Comparison of ENCODE assay signal across 22 mouse cellular contexts in genomic region chr4:41495076-41495475, GRCm38 (mm10). TPM values are rescaled to one million over a fixed set of nuclear protein-coding genes. Genes with fewer than 3 reads are reported as not detected.
DNase-seq lines count a peak whose midpoint lies in the region; TF ChIP-seq lines count a peak whose summit lies in the region.
"Had no signal": no experiment of that assay in that cellular context is flagged by ENCODE, and none has a peak within 500 bp of the region (broad histone marks: within the 10 kb centered on the region; RNA-seq: fewer than 3 reads in every experiment).

No protein-coding gene starts in this region.

- peaks cover 39% of the 10 kb centered on the region for H3K4me1 ChIP-seq in kidney, adult 2 months (ENCODE audit: control insufficient read depth, insufficient read depth, low read length)

- H3K27me3 ChIP-seq in kidney, adult 2 months (replicated peaks; ENCODE audit: control insufficient read depth, insufficient read depth, low read length), result no peaks in the 10 kb centered on the region

- H3K4me3 ChIP-seq in gastrocnemius, adult 2 months, result no peak overlapping the region; the same call in 1 of the 2 replicates
- no peak overlapping the region for H3K4me3 ChIP-seq in kidney, adult 2 months (ENCODE audit: insufficient read depth, low read depth, low read length)
- H3K4me3 ChIP-seq in left cerebral cortex, adult 2 months, result no peak overlapping the region
- H3K4me3 ChIP-seq: embryonic facial prominence, embryonic 12.5 days; embryonic facial prominence, embryonic 15.5 days; forebrain, embryonic 12.5 days; forebrain, embryonic 15.5 days; hindbrain, embryonic 13.5 days had no signal

- no peak for TF ChIP-seq POLR2A in kidney, adult 2 months (IDR thresholded peaks at IDR 0.05; ENCODE audit: low read depth, low read length)

- 88% methylated on average over 4 of the region's 4 CpGs for WGBS in kidney, adult 2 months

- peak overlapping the region; percentile 50; the same call in 1 of the 2 replicates for H3K27ac ChIP-seq in gastrocnemius, adult 2 months
- peak overlapping the region; percentile 13; the same call in 1 of the 2 replicates for H3K27ac ChIP-seq in kidney, adult 2 months (ENCODE audit: insufficient read depth, low read depth, low read length)
- H3K27ac ChIP-seq in left cerebral cortex, adult 2 months, result 0 out of 2 replicates have a peak overlapping the region, but pooled peaks have one; percentile 21
- H3K27ac ChIP-seq: embryonic facial prominence, embryonic 12.5 days; embryonic facial prominence, embryonic 15.5 days; forebrain, embryonic 12.5 days; hindbrain, embryonic 13.5 days had no signal

- intact Hi-C loops in gastrocnemius, adult 2 months (cut with DNase I), result no loop called here
- intact Hi-C loops in left cerebral cortex, adult 2 months (cut with DNase I), result no loop called here

- no peak for TF ChIP-seq CTCF in gastrocnemius, adult 2 months (IDR thresholded peaks at IDR 0.05)
- no peak for TF ChIP-seq CTCF in kidney, adult 2 months (conservative IDR thresholded peaks at IDR 0.05; ENCODE audit: insufficient read depth, insufficient read length, low read depth, low read length)
- TF ChIP-seq CTCF in left cerebral cortex, adult 2 months (IDR thresholded peaks at IDR 0.05), result no peak

- no peaks in the 10 kb centered on the region for H3K36me3 ChIP-seq in kidney, adult 2 months (ENCODE audit: control insufficient read depth, insufficient read depth, low read length)
- H3K36me3 ChIP-seq: embryonic facial prominence, embryonic 12.5 days; embryonic facial prominence, embryonic 15.5 days; forebrain, embryonic 12.5 days; forebrain, embryonic 15.5 days had no signal

- peak; percentile 33 for DNase-seq in gastrocnemius, adult 2 months
- DNase-seq in gastrocnemius, postnatal 25 days, result no peak
- no peak for DNase-seq in kidney, adult 2 months
- no peak for DNase-seq in kidney, postnatal 14 days
- no peak for DNase-seq in left cerebral cortex, adult 2 months (ENCODE audit: extremely low spot score in 1 of 2, low spot score in 2 of 2)
- no peak for DNase-seq in left cerebral cortex, adult 18-20 months (ENCODE audit: low spot score in 2 of 2)
- peak; percentile 87 for DNase-seq in fat pad, adult 2 months (ENCODE audit: extremely low read depth, low read depth, low spot score)
- no peak for DNase-seq in adrenal gland, postnatal 36 days
- DNase-seq: cerebellum, adult 11 months; cerebellum, postnatal 25 days; gastrocnemius, postnatal 10 days; heart, adult 11 months had no signal

RNA-seq across cellular contexts. Expression of gene AI464131, which starts 7.8 kb away (rescaled TPM):
- total RNA-seq in gastrocnemius, adult 2 months (2021), result 10 to 100 TPM; 75.0 to 87.5 TPM
- total RNA-seq in gastrocnemius, postnatal 25 days (2021), result 10 to 100 TPM; 59.5 to 75.2 TPM
- polyA plus RNA-seq in kidney, adult 2 months (2012; rRNA removed), result 23.1 and 26.8 TPM in 2 replicates
- total RNA-seq in left cerebral cortex, adult 2 months (2021), result 10 to 100 TPM; 27.1 to 28.1 TPM
- total RNA-seq in left cerebral cortex, adult 18-20 months (2021), result 10 to 100 TPM; 23.5 to 24.3 TPM
- total RNA-seq in adrenal gland, postnatal 36 days (2021), result 10 to 100 TPM in 1 of 2 experiments, 1 to 10 TPM in 1; 8.4 to 14.8 TPM

RNA-seq across cellular contexts. Expression of gene 1110017D15Rik, which starts 22.1 kb away (rescaled TPM):
- total RNA-seq in gastrocnemius, adult 2 months (2021), result under 1 TPM in 1 of 2 experiments, not detected in 1; 0.67 TPM
- total RNA-seq in gastrocnemius, postnatal 25 days (2021), result not detected
- polyA plus RNA-seq in kidney, adult 2 months (2012; rRNA removed), result 0.11 and 0.42 TPM in 2 replicates
- total RNA-seq in left cerebral cortex, adult 2 months (2021), result 1 to 10 TPM; 5.2 to 6.1 TPM
- 1 to 10 TPM; 5.1 to 5.7 TPM for total RNA-seq in left cerebral cortex, adult 18-20 months (2021)
- total RNA-seq in adrenal gland, postnatal 36 days (2021), result 1 to 10 TPM in 1 of 2 experiments, not detected in 1; 1.3 TPM
- total RNA-seq: common myeloid progenitor, adult 5-6 weeks; ES-E14; heart, postnatal 25 days; hematopoietic stem cell, adult 5-6 weeks had no signal
- polyA plus RNA-seq: heart, embryonic 11.5 days had no signal

RNA-seq across cellular contexts. Expression of gene Nudt2, which starts 30.1 kb away (rescaled TPM):
- total RNA-seq in gastrocnemius, adult 2 months (2021), result 10 to 100 TPM; 22.7 to 27.6 TPM
- total RNA-seq in gastrocnemius, postnatal 25 days (2021), result 10 to 100 TPM; 17.3 to 20.5 TPM
- polyA plus RNA-seq in kidney, adult 2 months (2012; rRNA removed), result 28.1 and 34.9 TPM in 2 replicates
- total RNA-seq in left cerebral cortex, adult 2 months (2021), result 10 to 100 TPM; 25.3 to 28.2 TPM
- total RNA-seq in left cerebral cortex, adult 18-20 months (2021), result 10 to 100 TPM; 31.9 to 33.9 TPM
- 10 to 100 TPM; 22.9 to 37.8 TPM for total RNA-seq in adrenal gland, postnatal 36 days (2021)

RNA-seq across cellular contexts. Expression of gene Kif24, which starts 30.4 kb away (rescaled TPM):
- under 1 TPM; 0.31 to 0.33 TPM for total RNA-seq in gastrocnemius, adult 2 months (2021)
- under 1 TPM; 0.10 to 0.21 TPM for total RNA-seq in gastrocnemius, postnatal 25 days (2021)
- polyA plus RNA-seq in kidney, adult 2 months (2012; rRNA removed), result 0.44 and 0.67 TPM in 2 replicates
- 1 to 10 TPM; 1.4 to 1.9 TPM for total RNA-seq in left cerebral cortex, adult 2 months (2021)
- 1 to 10 TPM in 1 of 2 experiments, under 1 TPM in 1; 0.49 to 1.2 TPM for total RNA-seq in left cerebral cortex, adult 18-20 months (2021)
- 1 to 10 TPM; 1.4 to 2.1 TPM for total RNA-seq in adrenal gland, postnatal 36 days (2021)

Comparison
In these comparisons a context has a peak if more than half of its experiments do, and no peak if none do; other contexts are left out.
1. DNase-seq: peak in gastrocnemius, adult 2 months (single experiment) and fat pad, adult 2 months (single experiment); none in gastrocnemius, postnatal 25 days (single experiment), kidney, adult 2 months (single experiment), kidney, postnatal 14 days (single experiment), left cerebral cortex, adult 2 months (0 of 2), left cerebral cortex, adult 18-20 months (0 of 2) and adrenal gland, postnatal 36 days (0 of 2).
2. Peak in every context shown above with its lines, with median percentiles within 50 percentile points of each other: H3K27ac ChIP-seq.